Mouse (Mus musculus): Measurements from ENCODE around the gene Gm13290. TPM values are rescaled to one million over a fixed set of nuclear protein-coding genes. Genes with fewer than 3 reads are reported as not detected.
"Not testable (repeated sequence)": the region's sequence is repeated elsewhere in the genome, so short reads cannot be mapped to it uniquely, and the experiment has no call there.

Gene Gm13290
- polyA plus RNA-seq, 1 experiment from 2014 or later = not detected

GRCm38 (mm10) chr4:88754818-88755340 lies 18.8 kb upstream of the Gm13290 start, which contains the start of gene Gm13271:
Gm13271 (plus strand) TSS chr4:88754868.
- H3K9me3 ChIP-seq (replicated peaks; ENCODE audit: control insufficient read depth, low read length); ATAC-seq (replicated peaks; ENCODE audit: insufficient number of reproducible peaks, low FRiP score, low TSS enrichment); H3K4me3 ChIP-seq (ENCODE audit: low read depth, low read length); H3K4me2 ChIP-seq; H3K27me3 ChIP-seq (ENCODE audit: control insufficient read depth, insufficient read depth, low read length); H3K36me3 ChIP-seq (ENCODE audit: control insufficient read depth, insufficient read depth, low read length); H3K9ac ChIP-seq (ENCODE audit: low read depth, low read length); H3K4me1 ChIP-seq (ENCODE audit: control insufficient read depth, insufficient read depth, low read length); H3K27ac ChIP-seq (ENCODE audit: low read depth, low read length): not testable (repeated sequence)
- 54% methylated on average over 14 of the region's 15 CpGs for WGBS (ENCODE audit: insufficient replicate concordance)

DNA sequence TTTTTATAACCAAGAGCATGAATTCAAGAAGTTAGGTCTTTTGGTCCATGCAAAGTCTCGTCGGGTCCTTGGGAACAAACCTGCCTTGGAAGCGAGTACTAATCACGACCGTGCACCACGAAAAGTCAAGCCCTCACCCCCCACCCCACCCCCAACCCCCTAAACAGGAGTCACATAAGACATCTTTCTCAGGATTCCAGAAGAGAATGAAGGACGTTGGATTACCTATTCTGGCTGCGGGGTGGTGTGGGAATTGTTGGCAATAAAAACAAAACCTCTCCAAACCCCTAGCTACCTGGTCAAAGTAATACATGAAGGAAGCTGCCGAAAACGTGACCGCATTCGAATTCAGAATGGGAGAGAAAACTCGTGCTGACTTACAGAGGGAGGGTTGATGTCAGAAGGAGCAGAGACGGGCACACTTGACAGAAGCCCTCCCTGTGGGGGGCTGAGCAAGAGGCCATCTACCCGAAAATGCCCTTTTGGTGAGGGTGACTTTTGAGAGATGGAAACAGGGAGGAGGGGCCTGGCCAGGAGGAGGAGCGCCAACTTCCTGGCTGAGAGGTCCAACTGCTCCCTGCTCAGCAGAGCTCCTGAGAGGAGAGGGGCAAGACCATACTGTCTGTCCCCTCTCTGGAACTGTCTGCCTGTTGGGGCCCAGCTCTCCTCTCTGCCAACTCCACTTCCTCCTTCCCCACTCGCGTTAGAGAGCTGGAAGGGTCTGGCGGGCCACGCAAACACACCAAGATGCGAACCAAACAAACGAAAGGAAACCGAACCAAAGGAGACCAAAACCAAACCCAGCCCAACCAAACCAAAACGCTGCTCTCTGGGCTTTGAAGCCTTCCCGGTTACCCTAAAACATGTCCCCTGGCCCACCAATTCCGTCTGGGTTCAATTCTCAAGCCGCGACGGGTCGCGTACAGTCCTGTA lies 16.8 kb upstream of the Gm13290 start:
- H3K36me3 ChIP-seq (ENCODE audit: control insufficient read depth, insufficient read depth, low read length); H3K9me3 ChIP-seq (replicated peaks; ENCODE audit: control insufficient read depth, low read length); H3K27me3 ChIP-seq (ENCODE audit: control insufficient read depth, insufficient read depth, low read length); H3K4me1 ChIP-seq (ENCODE audit: control insufficient read depth, insufficient read depth, low read length); ATAC-seq (replicated peaks; ENCODE audit: insufficient number of reproducible peaks, low FRiP score, low TSS enrichment): not testable (repeated sequence)
- H3K9ac ChIP-seq (ENCODE audit: low read depth, low read length) = peak overlapping the region; percentile 82
- H3K4me2 ChIP-seq = peak overlapping the region; percentile 69
- H3K4me3 ChIP-seq (ENCODE audit: low read depth, low read length) = peak overlapping the region; percentile 51
- H3K27ac ChIP-seq (ENCODE audit: low read depth, low read length) = peak overlapping the region; percentile 94
- 13% methylated on average over 28 of the region's 31 CpGs for WGBS (ENCODE audit: insufficient replicate concordance)

- not testable (repeated sequence) for H3K27me3 ChIP-seq (ENCODE audit: control insufficient read depth, insufficient read depth, low read length); H3K4me1 ChIP-seq (ENCODE audit: control insufficient read depth, insufficient read depth, low read length); H3K36me3 ChIP-seq (ENCODE audit: control insufficient read depth, insufficient read depth, low read length); H3K9me3 ChIP-seq (replicated peaks; ENCODE audit: control insufficient read depth, low read length); H3K9ac ChIP-seq (ENCODE audit: low read depth, low read length)
- H3K4me3 ChIP-seq (ENCODE audit: low read depth, low read length) = peak overlapping the region; percentile 51
- H3K4me2 ChIP-seq = peak overlapping the region; percentile 69
- peak; percentile 93 for ATAC-seq (replicated peaks; ENCODE audit: insufficient number of reproducible peaks, low FRiP score, low TSS enrichment)
- H3K27ac ChIP-seq (ENCODE audit: low read depth, low read length) = peak overlapping the region; percentile 94
- under 1% methylated on average over 18 of the region's 21 CpGs for WGBS (ENCODE audit: insufficient replicate concordance)
Measured at GRCm38 (mm10) chr4:88757628-88758031, 16.0 kb upstream of the Gm13290 start.

GRCm38 (mm10) chr4:88758751-88759150 lies 14.9 kb upstream of the Gm13290 start:
- H3K9me3 ChIP-seq (replicated peaks; ENCODE audit: control insufficient read depth, low read length); H3K36me3 ChIP-seq (ENCODE audit: control insufficient read depth, insufficient read depth, low read length); H3K4me3 ChIP-seq (ENCODE audit: low read depth, low read length); H3K27ac ChIP-seq (ENCODE audit: low read depth, low read length); H3K4me2 ChIP-seq; H3K27me3 ChIP-seq (ENCODE audit: control insufficient read depth, insufficient read depth, low read length); ATAC-seq (replicated peaks; ENCODE audit: insufficient number of reproducible peaks, low FRiP score, low TSS enrichment); H3K9ac ChIP-seq (ENCODE audit: low read depth, low read length); H3K4me1 ChIP-seq (ENCODE audit: control insufficient read depth, insufficient read depth, low read length): not testable (repeated sequence)
- WGBS (ENCODE audit: insufficient replicate concordance) = 82% methylated on average over 7 of the region's 9 CpGs

GRCm38 (mm10) chr4:88759610-88760268 lies 13.9 kb upstream of the Gm13290 start, which contains the start of gene Gm13283:
Gm13283 (plus strand) TSS chr4:88760119.
- peak within 1 kb of the TSS; percentile 29; the same call in 1 of the 2 replicates for H3K27ac ChIP-seq (ENCODE audit: low read depth, low read length)
- not testable (repeated sequence) for H3K4me1 ChIP-seq (ENCODE audit: control insufficient read depth, insufficient read depth, low read length); H3K9ac ChIP-seq (ENCODE audit: low read depth, low read length); H3K9me3 ChIP-seq (replicated peaks; ENCODE audit: control insufficient read depth, low read length); H3K36me3 ChIP-seq (ENCODE audit: control insufficient read depth, insufficient read depth, low read length); H3K27me3 ChIP-seq (ENCODE audit: control insufficient read depth, insufficient read depth, low read length); ATAC-seq (replicated peaks; ENCODE audit: insufficient number of reproducible peaks, low FRiP score, low TSS enrichment)
- H3K4me2 ChIP-seq = peak within 1 kb of the TSS; percentile 49
- WGBS (ENCODE audit: insufficient replicate concordance) = 20% methylated on average over 7 of the region's 14 CpGs
- peak within 1 kb of the TSS; percentile 27; the same call in 1 of the 2 replicates for H3K4me3 ChIP-seq (ENCODE audit: low read depth, low read length)

DNA sequence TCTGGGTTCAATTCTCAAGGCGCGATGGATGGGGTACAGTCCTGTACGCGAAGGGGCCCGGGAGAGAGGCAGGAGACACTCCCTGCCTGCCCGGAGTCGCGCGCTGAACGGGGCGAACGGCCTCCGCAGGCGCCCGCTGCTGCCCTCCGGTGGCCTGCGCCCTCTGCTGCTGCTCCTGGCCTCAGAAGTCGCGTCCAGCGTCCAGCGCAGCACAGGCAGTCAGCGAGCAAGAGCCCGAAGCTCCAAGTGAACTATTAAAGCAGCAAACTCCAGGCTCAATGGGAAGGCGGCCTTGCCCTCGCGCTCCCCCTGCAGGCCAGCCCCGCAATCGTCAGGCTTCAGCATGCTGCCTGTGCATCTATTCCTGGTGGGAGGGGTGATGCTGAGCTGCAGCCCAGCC lies 13.2 kb upstream of the Gm13290 start:
- H3K27me3 ChIP-seq (ENCODE audit: control insufficient read depth, insufficient read depth, low read length); H3K9me3 ChIP-seq (replicated peaks; ENCODE audit: control insufficient read depth, low read length); H3K36me3 ChIP-seq (ENCODE audit: control insufficient read depth, insufficient read depth, low read length); ATAC-seq (replicated peaks; ENCODE audit: insufficient number of reproducible peaks, low FRiP score, low TSS enrichment); H3K9ac ChIP-seq (ENCODE audit: low read depth, low read length); H3K4me1 ChIP-seq (ENCODE audit: control insufficient read depth, insufficient read depth, low read length): not testable (repeated sequence)
- peak overlapping the region; percentile 27; the same call in 1 of the 2 replicates for H3K4me3 ChIP-seq (ENCODE audit: low read depth, low read length)
- H3K4me2 ChIP-seq = peak overlapping the region; percentile 49
- peak overlapping the region; percentile 29; the same call in 1 of the 2 replicates for H3K27ac ChIP-seq (ENCODE audit: low read depth, low read length)
- WGBS (ENCODE audit: insufficient replicate concordance) = 0% methylated on average over 24 of the region's 28 CpGs

DNA sequence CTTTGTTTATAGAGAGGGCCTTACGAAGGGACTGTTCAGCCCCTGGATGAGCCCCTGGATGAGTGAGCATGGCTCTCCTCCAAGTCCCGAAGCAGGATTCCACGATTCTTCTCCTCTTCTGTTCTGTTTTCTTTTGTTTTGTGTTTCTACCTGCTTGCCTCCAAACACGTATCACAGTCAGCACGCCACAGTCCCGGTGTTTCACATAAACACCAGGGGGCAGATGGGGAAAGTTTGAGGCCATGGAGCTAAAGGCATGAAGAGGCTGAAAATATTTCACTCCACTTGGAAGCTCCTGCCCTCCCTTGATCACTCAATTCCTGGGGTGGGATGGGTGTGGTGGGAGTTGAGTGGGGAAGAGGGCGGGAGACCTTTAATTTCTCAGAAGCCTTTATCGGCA lies 11.9 kb upstream of the Gm13290 start:
- H3K36me3 ChIP-seq (ENCODE audit: control insufficient read depth, insufficient read depth, low read length); H3K4me1 ChIP-seq (ENCODE audit: control insufficient read depth, insufficient read depth, low read length); H3K4me2 ChIP-seq; ATAC-seq (replicated peaks; ENCODE audit: insufficient number of reproducible peaks, low FRiP score, low TSS enrichment); H3K27ac ChIP-seq (ENCODE audit: low read depth, low read length); H3K27me3 ChIP-seq (ENCODE audit: control insufficient read depth, insufficient read depth, low read length); H3K9ac ChIP-seq (ENCODE audit: low read depth, low read length); H3K9me3 ChIP-seq (replicated peaks; ENCODE audit: control insufficient read depth, low read length); H3K4me3 ChIP-seq (ENCODE audit: low read depth, low read length): not testable (repeated sequence)
- WGBS (ENCODE audit: insufficient replicate concordance) = 69% methylated on average over 6 of the region's 8 CpGs

GRCm38 (mm10) chr4:88762341-88762740 lies 11.3 kb upstream of the Gm13290 start:
- H3K27me3 ChIP-seq (ENCODE audit: control insufficient read depth, insufficient read depth, low read length); H3K9ac ChIP-seq (ENCODE audit: low read depth, low read length); H3K4me1 ChIP-seq (ENCODE audit: control insufficient read depth, insufficient read depth, low read length); H3K4me2 ChIP-seq; ATAC-seq (replicated peaks; ENCODE audit: insufficient number of reproducible peaks, low FRiP score, low TSS enrichment); H3K4me3 ChIP-seq (ENCODE audit: low read depth, low read length); H3K36me3 ChIP-seq (ENCODE audit: control insufficient read depth, insufficient read depth, low read length); H3K9me3 ChIP-seq (replicated peaks; ENCODE audit: control insufficient read depth, low read length); H3K27ac ChIP-seq (ENCODE audit: low read depth, low read length): not testable (repeated sequence)
- WGBS (ENCODE audit: insufficient replicate concordance) = 44% methylated on average over 8 of the region's 9 CpGs
